Mouse (Mus musculus): ENCODE measurements around the gene Epha4. TPM values are rescaled to one million over a fixed set of nuclear protein-coding genes. Genes with fewer than 3 reads are reported as not detected.

The Epha4 gene
- polyA plus RNA-seq, 1 experiment from 2014 or later, result 39.4 TPM

DNA sequence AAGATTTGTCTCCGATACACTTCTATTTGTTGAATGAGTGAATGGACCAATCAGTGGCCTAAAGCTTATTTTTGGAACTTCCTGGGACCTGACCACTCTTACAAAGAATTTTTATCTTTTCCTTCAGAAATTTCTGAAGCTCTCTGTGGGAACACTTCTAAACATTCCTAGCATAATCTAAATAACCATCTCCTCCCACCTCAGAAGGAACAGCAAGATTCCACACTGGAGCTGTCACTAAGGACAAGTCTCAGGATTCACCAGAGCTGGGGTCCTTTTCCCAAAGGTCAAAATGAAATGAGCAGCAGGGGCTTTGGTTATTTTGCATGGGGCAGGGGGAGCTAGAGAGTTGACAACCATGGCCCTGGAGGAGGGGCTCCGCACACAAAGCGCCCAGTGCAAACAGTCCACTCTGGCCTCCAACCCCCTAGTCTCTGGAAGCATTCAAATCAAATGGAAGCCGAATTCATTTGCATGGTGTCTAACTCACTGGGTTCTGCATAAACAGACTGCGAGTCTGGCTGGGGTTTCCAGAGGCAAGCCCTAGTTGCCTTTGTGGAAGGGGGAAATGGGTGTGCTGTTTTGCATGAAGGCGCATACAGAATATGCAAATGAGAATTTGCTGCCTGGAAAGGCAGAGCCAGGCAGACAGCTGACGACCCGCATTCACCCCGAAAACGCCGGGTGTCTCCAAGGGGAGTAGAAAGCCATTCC, 18.3 kb downstream of the Epha4 start:
- H3K9me3 ChIP-seq, result no peaks in the 10 kb centered on the region
- no peaks in the 10 kb centered on the region for H3K27me3 ChIP-seq
- H3K36me3 ChIP-seq, result no peaks in the 10 kb centered on the region
- ATAC-seq (ENCODE audit: low FRiP score, low read depth), result peak; percentile 96
- peaks cover 85% of the 10 kb centered on the region for H3K4me1 ChIP-seq
- peak overlapping the region; percentile 32 for H3K4me2 ChIP-seq (replicated peaks)
- 4% methylated on average over 11 of the region's 11 CpGs for WGBS
- H3K4me3 ChIP-seq, result no peak overlapping the region
- H3K9ac ChIP-seq (replicated peaks), result 0 out of 2 replicates have a peak overlapping the region, but pooled peaks have one; percentile 4
- H3K27ac ChIP-seq (replicated peaks), result peak overlapping the region; percentile 79

DNA sequence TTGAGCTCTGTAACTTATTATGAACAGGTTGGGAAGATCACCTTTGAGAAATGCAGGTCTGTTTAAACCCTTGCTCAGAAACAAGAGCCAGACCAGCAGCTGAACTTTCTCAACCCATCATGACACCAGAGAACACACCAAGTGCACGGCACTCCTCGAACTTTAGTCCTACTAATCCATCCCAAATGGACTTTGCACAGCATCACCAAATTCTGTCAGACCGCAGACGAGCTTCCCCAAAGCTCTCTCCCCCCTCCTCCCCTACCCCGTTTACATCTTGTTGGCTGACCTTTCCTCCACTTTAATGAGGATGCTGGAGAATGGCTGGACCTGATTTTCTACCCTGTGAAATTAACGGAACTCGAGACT, 19.1 kb downstream of the Epha4 start:
- peak overlapping the region; percentile 32 for H3K4me2 ChIP-seq (replicated peaks)
- H3K27ac ChIP-seq (replicated peaks), result peak overlapping the region; percentile 79
- peaks cover 78% of the 10 kb centered on the region for H3K4me1 ChIP-seq
- H3K27me3 ChIP-seq, result no peaks in the 10 kb centered on the region
- H3K9ac ChIP-seq (replicated peaks), result no peak overlapping the region
- WGBS, result 3% methylated on average over 7 of the region's 7 CpGs
- no peak overlapping the region for H3K4me3 ChIP-seq
- no peak for ATAC-seq (ENCODE audit: low FRiP score, low read depth)
- no peaks in the 10 kb centered on the region for H3K9me3 ChIP-seq
- no peaks in the 10 kb centered on the region for H3K36me3 ChIP-seq

DNA sequence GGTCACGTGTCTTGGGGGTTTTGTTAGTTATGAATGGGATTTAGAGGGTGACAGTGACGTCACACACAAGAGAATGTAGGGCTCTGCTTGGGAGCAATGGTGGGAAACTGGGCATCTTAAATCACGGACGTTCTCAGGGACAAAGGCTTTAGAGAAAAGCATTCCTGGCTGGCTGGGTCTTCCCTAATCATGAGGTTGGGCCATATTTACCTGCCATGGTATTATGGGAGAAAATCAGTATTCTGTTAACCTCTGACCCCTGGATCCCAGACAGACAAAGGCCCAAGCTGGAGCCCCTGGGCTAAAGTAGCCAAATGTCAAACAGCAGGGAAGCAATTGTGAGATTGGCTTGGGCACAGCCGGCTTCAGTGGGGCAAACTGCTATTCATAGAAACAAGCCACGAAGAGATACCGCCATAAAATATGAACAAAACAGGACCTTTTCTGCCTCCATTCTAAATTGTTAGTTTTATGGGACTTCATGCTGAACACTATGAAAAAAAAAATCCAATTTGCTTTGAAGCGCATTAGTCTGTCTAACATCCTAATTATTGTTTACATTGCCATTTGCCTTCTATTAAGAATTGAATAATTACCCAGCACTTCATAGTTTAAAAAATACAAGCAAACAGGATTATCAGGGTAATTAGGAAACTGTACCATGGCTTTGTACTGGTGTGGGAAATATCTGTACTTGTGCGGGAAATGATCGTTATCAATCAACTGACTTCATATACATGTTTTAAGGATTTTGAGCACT, 19.7 kb downstream of the Epha4 start:
- no peaks in the 10 kb centered on the region for H3K9me3 ChIP-seq
- H3K27ac ChIP-seq (replicated peaks), result peak overlapping the region; percentile 79
- H3K36me3 ChIP-seq, result no peaks in the 10 kb centered on the region
- ATAC-seq (ENCODE audit: low FRiP score, low read depth), result peak; percentile 18; the same call in 1 of the 2 replicates
- H3K4me3 ChIP-seq, result no peak overlapping the region
- H3K4me2 ChIP-seq (replicated peaks), result peak overlapping the region; percentile 32
- H3K27me3 ChIP-seq, result 0 out of 2 replicates have a peak, but pooled peaks cover 3% of the 10 kb centered on the region
- WGBS, result 12% methylated on average over 10 of the region's 10 CpGs
- H3K9ac ChIP-seq (replicated peaks), result no peak overlapping the region
- peaks cover 74% of the 10 kb centered on the region for H3K4me1 ChIP-seq

DNA sequence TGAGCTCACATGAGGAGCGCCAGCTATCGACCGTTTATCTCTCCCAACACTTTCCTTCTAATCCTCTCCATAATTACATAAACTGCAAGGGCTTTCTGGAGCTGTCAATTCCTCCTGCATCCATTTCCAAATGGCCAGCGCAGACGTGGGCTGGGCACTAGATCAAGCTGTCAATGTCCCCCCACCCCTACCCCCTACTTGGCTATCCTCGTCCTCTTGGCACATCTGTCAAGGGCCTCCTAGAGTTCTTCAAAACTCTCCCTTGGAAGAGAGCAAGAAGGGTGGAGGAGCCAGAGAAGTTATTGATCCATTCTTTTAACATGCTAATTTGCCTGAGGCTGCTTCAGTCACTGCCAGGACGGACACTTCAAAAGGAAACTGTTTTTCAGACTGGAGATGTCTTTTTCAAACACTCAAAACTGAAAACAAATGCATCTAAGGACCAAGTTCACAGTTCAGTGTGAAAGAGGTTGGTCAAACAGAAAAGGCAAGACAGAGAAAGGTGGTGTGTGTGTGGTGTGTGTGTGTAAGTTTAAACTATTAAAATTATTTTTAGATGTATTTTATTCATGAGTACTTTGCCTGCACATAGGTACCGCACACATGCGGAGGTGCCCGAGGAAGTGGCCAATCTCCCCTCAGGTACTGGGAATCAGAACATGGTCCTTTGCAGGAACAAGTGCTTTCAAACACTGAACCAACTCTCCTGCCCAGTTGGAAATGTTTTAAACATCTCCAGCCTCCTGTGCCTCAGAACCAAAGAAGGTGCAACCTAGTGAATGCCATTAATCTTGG, 20.9 kb downstream of the Epha4 start:
- H3K27ac ChIP-seq (replicated peaks), result peak overlapping the region; percentile 78
- H3K4me2 ChIP-seq (replicated peaks), result peak overlapping the region; percentile 30
- ATAC-seq (ENCODE audit: low FRiP score, low read depth), result peak; percentile 24
- 0 out of 2 replicates have a peak, but pooled peaks cover 3% of the 10 kb centered on the region for H3K27me3 ChIP-seq
- H3K9ac ChIP-seq (replicated peaks), result no peak overlapping the region
- no peaks in the 10 kb centered on the region for H3K36me3 ChIP-seq
- H3K4me3 ChIP-seq, result no peak overlapping the region
- 21% methylated on average over 10 of the region's 10 CpGs for WGBS
- H3K9me3 ChIP-seq, result no peaks in the 10 kb centered on the region
- peaks cover 63% of the 10 kb centered on the region for H3K4me1 ChIP-seq

DNA sequence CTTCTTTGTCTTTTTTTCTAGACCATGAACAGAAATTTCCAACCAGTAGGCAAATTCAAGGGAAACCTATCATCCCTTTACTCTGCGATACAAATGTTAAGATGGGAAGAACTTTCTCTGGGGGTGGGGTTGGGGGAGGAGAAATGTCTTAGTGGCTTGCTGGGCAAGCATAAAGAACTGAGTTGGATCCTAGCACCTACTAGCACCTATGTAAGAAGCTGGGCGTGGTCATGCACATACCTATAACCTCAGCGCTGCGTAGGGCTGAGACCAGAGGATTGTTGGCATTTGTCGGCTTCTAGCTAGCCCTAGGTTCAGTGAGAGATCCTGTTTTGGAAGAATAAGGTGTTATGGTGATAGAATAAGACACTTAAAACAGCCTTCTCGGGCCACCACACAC, 24.7 kb downstream of the Epha4 start:
- Histone ChIP-seq H3K27me3 (0 out of 2 replicates have a peak, but pooled peaks cover 3% of the 10 kb centered on the region), H3K4me3 (no peak overlapping the region), H3K27ac (replicated peaks) (no peak overlapping the region), H3K36me3 (no peaks in the 10 kb centered on the region), H3K4me2 (replicated peaks) (no peak overlapping the region), H3K4me1 (peaks cover 27% of the 10 kb centered on the region), H3K9me3 (no peaks in the 10 kb centered on the region), H3K9ac (replicated peaks) (no peak overlapping the region)
- 94% methylated on average over 6 of the region's 6 CpGs for WGBS
- ATAC-seq (ENCODE audit: low FRiP score, low read depth), result no peak

DNA sequence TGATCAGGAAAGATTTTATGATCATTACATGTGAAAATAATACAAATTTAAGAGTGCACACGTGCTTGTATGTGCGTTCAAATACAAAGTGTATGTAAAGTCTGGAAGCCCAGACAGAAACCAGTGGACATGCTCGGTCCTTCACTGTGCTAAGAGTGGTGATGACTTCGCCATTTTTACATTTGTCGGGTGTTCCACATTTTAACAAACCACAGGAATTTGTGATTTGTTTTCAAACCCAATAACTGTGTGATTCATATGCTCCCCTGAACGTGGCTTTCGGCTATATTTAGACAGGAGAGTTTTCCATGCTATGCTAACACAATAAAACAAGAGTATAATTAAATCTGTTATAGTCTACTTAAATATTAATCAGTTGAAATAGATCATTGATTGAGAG, 25.5 kb downstream of the Epha4 start:
- 0 out of 2 replicates have a peak, but pooled peaks cover 3% of the 10 kb centered on the region for H3K27me3 ChIP-seq
- H3K4me1 ChIP-seq, result peaks cover 22% of the 10 kb centered on the region
- no peaks in the 10 kb centered on the region for H3K9me3 ChIP-seq
- H3K4me2 ChIP-seq (replicated peaks), result no peak overlapping the region
- 92% methylated on average over 7 of the region's 7 CpGs for WGBS
- no peak overlapping the region for H3K4me3 ChIP-seq
- no peaks in the 10 kb centered on the region for H3K36me3 ChIP-seq
- H3K27ac ChIP-seq (replicated peaks), result no peak overlapping the region
- no peak overlapping the region for H3K9ac ChIP-seq (replicated peaks)
- ATAC-seq (ENCODE audit: low FRiP score, low read depth), result no peak

DNA sequence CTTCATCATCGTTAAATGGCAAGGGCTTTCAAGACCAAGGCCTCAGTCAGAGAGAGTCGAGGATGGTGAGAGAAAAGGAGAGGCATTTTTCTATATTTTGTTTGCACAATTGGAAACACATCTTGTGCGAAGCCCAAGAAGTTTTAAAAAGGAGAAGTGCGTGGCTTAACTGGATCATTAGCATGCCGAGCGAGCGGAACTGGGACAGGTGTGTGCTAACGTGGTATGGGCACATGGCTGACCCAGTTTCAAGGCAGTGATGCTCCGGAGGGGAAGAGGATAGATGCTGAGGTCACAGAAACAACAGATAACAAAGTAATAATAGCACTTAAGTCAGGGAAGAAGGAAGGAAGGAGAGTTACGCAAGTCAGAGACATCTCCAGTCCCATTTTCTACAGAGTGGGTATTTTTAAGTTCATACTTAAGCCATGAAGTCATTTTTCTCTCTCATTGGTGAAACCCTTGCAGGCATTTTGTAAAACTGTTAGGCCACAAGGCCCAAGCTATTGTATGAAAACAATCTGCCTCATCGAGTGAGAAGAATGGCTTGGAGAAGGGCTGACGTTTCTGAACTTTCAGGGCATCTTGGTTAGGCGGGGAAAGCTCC, 26.9 kb downstream of the Epha4 start:
- no peak overlapping the region for H3K4me3 ChIP-seq
- WGBS, result 73% methylated on average over 13 of the region's 13 CpGs
- no peak for ATAC-seq (ENCODE audit: low FRiP score, low read depth)

DNA sequence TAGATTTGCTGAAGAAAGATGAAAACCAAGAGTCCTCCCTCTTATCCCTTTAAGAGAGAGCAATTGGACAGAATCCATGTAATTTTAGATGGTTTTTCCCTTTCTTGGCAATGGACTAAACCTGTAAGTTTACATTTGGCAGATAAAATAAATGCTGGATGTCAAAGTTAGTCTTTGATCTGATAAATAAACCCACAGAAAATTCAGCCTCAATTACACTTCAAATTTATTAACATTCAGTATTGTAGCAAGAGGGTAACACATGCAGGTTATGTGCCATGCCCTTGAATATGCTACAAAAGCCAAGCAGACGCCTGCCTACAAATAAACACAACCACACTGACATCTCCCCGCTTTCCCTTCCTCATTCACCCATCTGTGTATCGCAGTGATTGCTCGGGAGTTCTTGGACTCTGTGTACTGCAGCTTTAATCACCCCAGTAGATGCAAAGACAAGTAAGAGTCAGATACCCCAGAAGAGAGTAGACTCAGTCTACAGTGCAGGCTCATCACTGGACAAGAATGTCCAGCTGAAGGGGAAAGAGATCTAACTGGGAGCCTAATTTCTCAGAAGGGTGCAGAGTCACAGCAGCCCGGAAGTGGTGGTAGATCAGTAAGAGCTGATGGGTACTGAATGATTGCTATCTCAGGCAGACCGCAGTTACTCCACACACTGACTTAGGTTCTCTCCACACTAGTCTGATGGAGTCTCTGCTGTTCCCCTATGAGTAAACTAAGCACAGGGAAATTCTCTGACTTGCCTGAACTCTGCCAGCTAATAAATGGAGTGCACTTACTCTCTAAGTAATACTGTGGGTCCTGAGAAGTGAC, 29.9 kb downstream of the Epha4 start:
- Histone ChIP-seq H3K4me3 (no peak overlapping the region), H3K4me2 (replicated peaks) (no peak overlapping the region), H3K4me1 (no peaks in the 10 kb centered on the region), H3K9me3 (no peaks in the 10 kb centered on the region), H3K9ac (replicated peaks) (no peak overlapping the region), H3K36me3 (no peaks in the 10 kb centered on the region), H3K27me3 (no peaks in the 10 kb centered on the region), H3K27ac (replicated peaks) (no peak overlapping the region)
- ATAC-seq (ENCODE audit: low FRiP score, low read depth), result no peak
- 93% methylated on average over 6 of the region's 6 CpGs for WGBS

More for the DNA sequence above, 26.9 kb downstream of the Epha4 start:
- no peak overlapping the region for H3K9ac ChIP-seq (replicated peaks)
- H3K36me3 ChIP-seq, result no peaks in the 10 kb centered on the region
- H3K4me2 ChIP-seq (replicated peaks), result no peak overlapping the region
- no peak overlapping the region for H3K27ac ChIP-seq (replicated peaks)
- no peaks in the 10 kb centered on the region for H3K9me3 ChIP-seq
- peaks cover 7% of the 10 kb centered on the region for H3K4me1 ChIP-seq
- 0 out of 2 replicates have a peak, but pooled peaks cover 3% of the 10 kb centered on the region for H3K27me3 ChIP-seq

DNA sequence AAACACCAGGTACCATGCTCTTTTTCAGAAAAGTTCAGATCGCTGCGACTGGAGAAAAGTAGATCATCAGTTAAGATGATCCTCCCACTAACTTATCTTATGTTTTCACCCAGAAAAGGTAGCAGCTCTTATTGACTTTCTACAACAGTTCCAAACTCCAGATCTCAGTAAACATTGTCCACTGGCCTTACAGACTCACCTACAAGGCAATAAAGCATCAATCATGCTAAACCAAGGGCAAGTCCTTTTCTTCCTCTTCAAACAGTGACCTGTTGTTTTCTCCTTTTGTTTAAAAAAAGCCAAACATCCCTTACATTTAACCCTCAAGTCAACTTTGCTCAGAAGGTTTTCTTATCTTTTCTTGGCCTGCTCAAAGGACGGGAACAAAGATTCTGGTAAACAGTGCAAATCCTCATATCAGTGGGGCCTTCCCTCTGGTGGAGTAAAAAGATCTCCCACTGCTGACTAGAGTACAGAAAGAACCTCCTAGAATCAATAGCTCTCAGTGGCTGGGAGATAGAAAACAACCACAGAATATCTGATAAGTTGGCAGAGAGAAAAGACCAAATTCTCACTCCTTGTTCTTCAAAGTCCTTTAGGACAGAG, 39.0 kb downstream of the Epha4 start:
- H3K27me3 ChIP-seq, result no peaks in the 10 kb centered on the region
- no peak overlapping the region for H3K9ac ChIP-seq (replicated peaks)
- 81% methylated on average over 3 of the region's 3 CpGs for WGBS
- ATAC-seq (ENCODE audit: low FRiP score, low read depth), result no peak
- no peaks in the 10 kb centered on the region for H3K9me3 ChIP-seq
- H3K27ac ChIP-seq (replicated peaks), result no peak overlapping the region
- H3K36me3 ChIP-seq, result no peaks in the 10 kb centered on the region
- no peak overlapping the region for H3K4me2 ChIP-seq (replicated peaks)
- H3K4me1 ChIP-seq, result peaks cover 13% of the 10 kb centered on the region
- no peak overlapping the region for H3K4me3 ChIP-seq

DNA sequence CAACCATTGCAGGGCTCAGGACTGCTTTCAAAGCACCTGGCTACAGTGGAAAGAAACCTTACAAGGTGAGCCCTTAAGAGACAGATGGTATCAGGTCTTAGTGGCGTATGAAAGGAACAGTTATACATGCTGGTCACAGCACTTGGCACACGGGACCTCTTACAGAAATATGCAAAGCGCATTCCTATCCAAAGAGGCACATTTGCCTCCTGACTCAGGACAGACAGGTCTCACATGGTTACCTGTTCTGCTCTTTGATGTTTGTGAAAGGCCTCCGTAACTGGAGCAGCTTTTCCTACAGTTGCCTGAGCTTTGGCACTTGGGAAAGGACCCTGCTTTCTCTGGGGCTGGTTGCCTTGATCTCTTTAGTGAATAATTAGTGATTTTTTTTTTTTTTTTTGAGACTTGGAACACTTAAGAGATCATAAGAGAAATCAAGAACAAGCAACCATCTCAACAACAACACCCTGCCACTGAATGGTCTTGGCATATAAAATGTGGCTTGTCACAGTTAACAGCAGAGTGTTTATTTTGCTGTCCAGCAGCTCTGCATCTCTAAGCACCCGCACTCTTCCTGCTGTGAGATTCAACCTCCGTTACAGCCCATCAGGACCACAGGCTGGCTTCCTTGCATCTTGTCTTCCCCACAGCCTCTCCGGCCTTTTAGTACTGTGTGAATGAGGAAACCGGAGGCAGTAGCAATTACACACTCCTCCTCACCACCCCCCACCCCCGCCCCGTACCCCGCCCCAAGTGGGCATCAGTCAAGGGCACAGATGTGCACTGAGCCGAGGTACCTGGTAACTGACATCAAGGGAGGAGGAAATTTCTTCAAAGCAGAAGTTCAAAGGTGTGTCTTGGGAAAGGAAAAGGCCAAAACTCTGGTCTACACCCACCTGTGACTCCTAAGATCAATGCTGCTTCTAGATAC, 41.2 kb downstream of the Epha4 start:
- no peaks in the 10 kb centered on the region for H3K36me3 ChIP-seq
- WGBS, result 51% methylated on average over 12 of the region's 12 CpGs
- no peaks in the 10 kb centered on the region for H3K27me3 ChIP-seq
- no peak overlapping the region for H3K4me3 ChIP-seq
- no peak overlapping the region for H3K4me2 ChIP-seq (replicated peaks)
- H3K27ac ChIP-seq (replicated peaks), result no peak overlapping the region
- H3K4me1 ChIP-seq, result peaks cover 15% of the 10 kb centered on the region
- ATAC-seq (ENCODE audit: low FRiP score, low read depth), result no peak
- H3K9me3 ChIP-seq, result no peaks in the 10 kb centered on the region
- H3K9ac ChIP-seq (replicated peaks), result no peak overlapping the region
